Mouse (Mus musculus) urinary bladder, adult 18-20 months (tissue): ENCODE results near the gene Apom.

Experiments used
- DNase-seq, 2 experiments: peaks; one replicate each; pipeline ENCODE4 v3.0.0; 2022; ENCODE audit warnings: low spot score in 2 of 2, mixed read lengths in 2 of 2

The Apom gene

GRCm38 (mm10) chr17:35131500-35132173 lies at the start of gene Apom:
Gene Apom (minus strand): TSS chr17:35132050.
- DNase-seq: no peak

GRCm38 (mm10) chr17:35180093-35180492 lies 48.2 kb upstream of the Apom start:
- DNase-seq: no peak

- DNase-seq: peak in 1 of 2 experiments; percentile 59
These were observed 46.7 kb upstream of the Apom start for GRCm38 (mm10) chr17:35178528-35178927.

GRCm38 (mm10) chr17:35175968-35176367 lies 44.1 kb upstream of the Apom start, which contains the start of gene Aif1:
Gene Aif1 (minus strand): TSS chr17:35176068.
- no peak for DNase-seq

- DNase-seq: no peak
These were observed 43.5 kb upstream of the Apom start for GRCm38 (mm10) chr17:35175382-35175781.

- no peak for DNase-seq
These were observed 42.5 kb upstream of the Apom start for GRCm38 (mm10) chr17:35174201-35174977.

- DNase-seq: no peak
These were observed 41.5 kb upstream of the Apom start for GRCm38 (mm10) chr17:35173329-35173728.

GRCm38 (mm10) chr17:35172445-35173234 lies 40.8 kb upstream of the Apom start:
- no peak for DNase-seq

- no peak for DNase-seq
These were observed 36.8 kb upstream of the Apom start for GRCm38 (mm10) chr17:35168541-35169207.

- no peak for DNase-seq
These were observed 35.9 kb upstream of the Apom start for GRCm38 (mm10) chr17:35167794-35168193.

GRCm38 (mm10) chr17:35166352-35167035 lies 34.6 kb upstream of the Apom start:
- peak in 1 of 2 experiments; percentile 40 for DNase-seq

- no peak for DNase-seq
These were observed 33.8 kb upstream of the Apom start for GRCm38 (mm10) chr17:35165451-35166155.

GRCm38 (mm10) chr17:35164568-35165450 lies 33.0 kb upstream of the Apom start, which contains the start of gene Prrc2a:
Gene Prrc2a (minus strand): TSS chr17:35164897.
- DNase-seq: peak; percentile 91 to 96

GRCm38 (mm10) chr17:35164218-35164567 lies 32.3 kb upstream of the Apom start:
- no peak for DNase-seq

GRCm38 (mm10) chr17:35163326-35164081 lies 31.7 kb upstream of the Apom start:
- no peak for DNase-seq

GRCm38 (mm10) chr17:35162730-35163129 lies 30.9 kb upstream of the Apom start:
- no peak for DNase-seq

GRCm38 (mm10) chr17:35162121-35162520 lies 30.3 kb upstream of the Apom start:
- DNase-seq: no peak

- no peak for DNase-seq
These were observed 29.6 kb upstream of the Apom start for GRCm38 (mm10) chr17:35161421-35161820.

- no peak for DNase-seq
These were observed 27.8 kb upstream of the Apom start for GRCm38 (mm10) chr17:35159638-35160037.
